Mouse (Mus musculus) forebrain, embryonic 15.5 days (tissue): Measurements from ENCODE around the gene Gm5617. TPM values are rescaled to one million over a fixed set of nuclear protein-coding genes. Genes with fewer than 3 reads are reported as not detected.
"Not testable (repeated sequence)": the region's sequence is repeated elsewhere in the genome, so short reads cannot be mapped to it uniquely, and the experiment has no call there.

Source experiments
- ATAC-seq: fragments of 200-750 bp; cut with Nextera tagmentation; replicated peaks from 2 replicates; pipeline ENCODE4 v1.8.0; 2017; ENCODE audit warnings: mild to moderate bottlenecking, moderate TSS enrichment, moderate library complexity
- H3K27ac ChIP-seq: fragments of 300-500 bp; sonication (generic); replicated peaks from 2 replicates; pipeline ENCODE4 v1.5.1; 2015; ENCODE audit warnings: mild to moderate bottlenecking, inconsistent platforms
- H3K27me3 ChIP-seq: fragments of 300-500 bp; sonication (generic); 2 replicates; pipeline ENCODE4 v1.6.1; 2015; ENCODE audit warnings: inconsistent platforms
- H3K36me3 ChIP-seq: fragments of 300-500 bp; sonication (generic); 2 replicates; pipeline ENCODE4 v1.6.1; 2015; ENCODE audit warnings: mild to moderate bottlenecking, inconsistent platforms
- H3K4me1 ChIP-seq: fragments of 300-500 bp; sonication (generic); 2 replicates; pipeline ENCODE4 v1.6.1; 2015; ENCODE audit warnings: inconsistent platforms
- H3K4me2 ChIP-seq: fragments of 300-500 bp; sonication (generic); replicated peaks from 2 replicates; pipeline ENCODE4 v1.6.1; 2015; ENCODE audit warnings: mild to moderate bottlenecking, inconsistent platforms
- H3K4me3 ChIP-seq: fragments of 300-500 bp; sonication (generic); 2 replicates; pipeline ENCODE4 v1.5.1; 2015; ENCODE audit warnings: mild to moderate bottlenecking, inconsistent platforms
- H3K9ac ChIP-seq: fragments of 300-500 bp; sonication (generic); replicated peaks from 2 replicates; pipeline ENCODE4 v1.6.1; 2015; ENCODE audit warnings: mild to moderate bottlenecking, inconsistent platforms
- H3K9me3 ChIP-seq: fragments of 300-500 bp; sonication (generic); 2 replicates; pipeline ENCODE4 v1.6.1; 2016; ENCODE audit warnings: inconsistent platforms
- WGBS: fragments of 180-500 bp; shearing (Covaris S2); methylation state at CpG from one replicate; pipeline ENCODE4 v1.1.7; 2015; ENCODE audit warnings: mixed read lengths; 5-methylcytosine and 5-hydroxymethylcytosine counted together
- polyA plus RNA-seq: library from polyadenylated mRNA; unstranded; fragments of >200 nt; fragmentation: Nextera tagmentation; extraction: Ambion mirVana; gene quantifications from 2 replicates; pipeline ENCODE4 v1.2.1, GENCODE M21; 2015

Gm5617 gene
- polyA plus RNA-seq, 1 experiment from 2014 or later, result 23.1 TPM

- Histone ChIP-seq H3K9ac (no peak overlapping the region), H3K27ac (peak overlapping the region; percentile 54; the same call in 1 of the 2 replicates), H3K9me3 (no peaks in the 10 kb centered on the region), H3K36me3 (no peaks in the 10 kb centered on the region), H3K4me2 (0 out of 2 replicates have a peak overlapping the region, but pooled peaks have one; percentile 15), H3K4me3 (no peak overlapping the region), H3K27me3 (no peaks in the 10 kb centered on the region), H3K4me1 (peaks cover 7% of the 10 kb centered on the region; the same call in 1 of the 2 replicates)
- WGBS, result 63% methylated on average over 8 of the region's 8 CpGs
- ATAC-seq, result no peak
Observed at GRCm38 (mm10) chr9:48504741-48505365, 9.6 kb downstream of the Gm5617 start.

GRCm38 (mm10) chr9:48510134-48510533, 14.9 kb downstream of the Gm5617 start:
- Histone ChIP-seq H3K27me3 (no peaks in the 10 kb centered on the region), H3K9ac (no peak overlapping the region), H3K36me3 (no peaks in the 10 kb centered on the region), H3K4me1 (no peaks in the 10 kb centered on the region), H3K4me3 (no peak overlapping the region), H3K4me2 (no peak overlapping the region), H3K9me3 (no peaks in the 10 kb centered on the region), H3K27ac (no peak overlapping the region)
- ATAC-seq, result no peak
- WGBS, result 87% methylated on average over 5 of the region's 5 CpGs

GRCm38 (mm10) chr9:48515332-48515731, 20.1 kb downstream of the Gm5617 start:
- WGBS, result 50% methylated on average over 1 of the region's 1 CpGs
- Histone ChIP-seq H3K9ac (no peak overlapping the region), H3K27ac (no peak overlapping the region), H3K36me3 (no peaks in the 10 kb centered on the region), H3K4me1 (peaks cover 16% of the 10 kb centered on the region; the same call in 1 of the 2 replicates), H3K4me3 (no peak overlapping the region), H3K27me3 (no peaks in the 10 kb centered on the region), H3K9me3 (no peaks in the 10 kb centered on the region), H3K4me2 (no peak overlapping the region)
- no peak for ATAC-seq

- Histone ChIP-seq H3K4me3 (peak overlapping the region; percentile 19), H3K27ac (peak overlapping the region; percentile 87), H3K9ac (peak overlapping the region; percentile 35; the same call in 1 of the 2 replicates), H3K9me3 (no peaks in the 10 kb centered on the region), H3K27me3 (no peaks in the 10 kb centered on the region), H3K4me2 (peak overlapping the region; percentile 37), H3K36me3 (no peaks in the 10 kb centered on the region), H3K4me1 (peaks cover 16% of the 10 kb centered on the region; the same call in 1 of the 2 replicates)
- ATAC-seq, result peak; percentile 91
- WGBS, result 16% methylated on average over 11 of the region's 11 CpGs
Observed at GRCm38 (mm10) chr9:48516615-48517371, 21.6 kb downstream of the Gm5617 start.

DNA sequence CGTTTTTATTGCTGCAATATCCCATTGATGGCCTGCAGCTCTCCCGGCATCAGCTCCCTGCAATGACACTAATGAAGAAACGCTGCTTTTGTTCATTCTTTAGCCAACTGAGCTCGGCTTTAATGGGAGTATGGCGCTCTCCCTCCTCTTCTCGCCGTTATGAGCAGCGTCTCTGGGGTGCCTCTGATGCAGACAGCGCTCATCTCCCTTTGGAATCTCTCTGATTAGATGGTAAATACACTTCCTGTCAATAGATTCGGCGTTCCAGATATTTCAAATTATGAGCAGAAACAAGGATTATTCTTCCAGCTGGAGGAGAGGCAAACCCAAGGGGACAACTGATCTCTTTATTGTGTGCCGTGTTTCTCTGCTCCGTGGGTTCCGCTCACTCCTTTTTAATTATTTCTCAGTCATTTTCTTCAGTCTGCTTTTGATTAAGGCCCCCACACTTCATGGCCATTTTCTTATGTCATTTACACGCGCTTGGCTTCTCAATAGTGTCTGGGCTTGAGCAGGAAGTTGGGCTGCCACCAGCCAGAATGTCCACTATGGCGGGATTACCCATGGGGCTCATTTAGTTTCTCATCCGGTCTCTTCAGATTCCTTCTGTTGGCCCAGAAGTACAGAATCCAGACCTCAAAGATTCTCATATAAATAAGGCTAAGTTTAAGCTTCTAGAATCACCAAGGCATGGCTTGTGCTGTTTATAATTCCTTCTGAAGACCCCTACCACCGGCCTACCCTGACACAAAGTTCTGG, 22.3 kb downstream of the Gm5617 start:
- Histone ChIP-seq H3K4me1 (peaks cover 16% of the 10 kb centered on the region; the same call in 1 of the 2 replicates), H3K4me3 (peak overlapping the region; percentile 19), H3K36me3 (no peaks in the 10 kb centered on the region), H3K4me2 (peak overlapping the region; percentile 37), H3K27me3 (no peaks in the 10 kb centered on the region), H3K27ac (peak overlapping the region; percentile 87), H3K9ac (peak overlapping the region; percentile 35; the same call in 1 of the 2 replicates), H3K9me3 (no peaks in the 10 kb centered on the region)
- peak; percentile 84 for ATAC-seq
- WGBS, result 15% methylated on average over 19 of the region's 19 CpGs

DNA sequence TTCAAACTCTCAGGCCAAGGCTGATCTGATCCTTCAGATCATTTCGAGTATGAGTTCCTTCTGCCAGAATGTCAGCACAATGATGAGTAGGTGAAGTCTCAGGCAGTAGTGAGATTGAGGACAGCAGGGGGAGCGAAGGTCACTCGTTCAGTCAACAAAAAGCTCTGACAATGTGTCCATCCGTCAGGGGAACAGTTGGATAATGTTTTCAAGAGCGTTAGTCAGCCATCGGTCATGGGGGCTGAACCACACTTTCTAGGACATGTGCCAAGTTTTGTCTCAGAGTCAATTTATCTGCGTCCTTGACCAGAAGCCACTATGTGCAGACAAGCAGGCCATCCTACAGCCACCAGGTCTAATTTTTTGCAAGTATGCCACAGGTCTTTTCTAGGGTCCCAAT, 25.2 kb downstream of the Gm5617 start:
- 44% methylated on average over 4 of the region's 7 CpGs for WGBS
- not testable (repeated sequence) for H3K9ac ChIP-seq, H3K4me3 ChIP-seq, H3K27ac ChIP-seq, H3K4me2 ChIP-seq, H3K36me3 ChIP-seq, H3K9me3 ChIP-seq, H3K27me3 ChIP-seq, ATAC-seq
- peaks cover 16% of the 10 kb centered on the region; the same call in 1 of the 2 replicates for H3K4me1 ChIP-seq

DNA sequence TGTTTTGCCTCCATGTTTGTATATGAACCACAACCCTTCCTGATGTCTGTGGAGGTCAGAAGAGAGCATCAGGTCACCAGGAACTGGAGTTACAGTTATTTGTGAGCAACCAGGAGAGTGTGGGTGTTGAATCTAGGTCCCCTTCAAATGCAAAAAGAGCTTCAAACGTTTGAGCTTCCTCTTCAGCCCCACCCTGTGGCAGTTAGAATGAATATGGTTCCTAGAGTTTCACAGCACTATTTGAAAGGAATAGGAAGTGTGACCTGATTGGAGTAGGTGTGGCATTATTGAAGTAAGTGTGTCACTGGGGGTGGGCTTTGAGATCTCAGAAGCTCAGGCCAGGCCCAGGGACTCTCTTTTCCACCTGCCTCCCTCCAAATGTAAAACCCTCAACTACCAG, 30.3 kb downstream of the Gm5617 start:
- H3K4me1 ChIP-seq, result no peaks in the 10 kb centered on the region
- ATAC-seq, result no peak
- no peaks in the 10 kb centered on the region for H3K27me3 ChIP-seq
- H3K4me3 ChIP-seq, result no peak overlapping the region
- H3K27ac ChIP-seq, result no peak overlapping the region
- no peak overlapping the region for H3K9ac ChIP-seq
- H3K36me3 ChIP-seq, result no peaks in the 10 kb centered on the region
- H3K9me3 ChIP-seq, result no peaks in the 10 kb centered on the region
- H3K4me2 ChIP-seq, result no peak overlapping the region
- 24% methylated on average over 1 of the region's 1 CpGs for WGBS

DNA sequence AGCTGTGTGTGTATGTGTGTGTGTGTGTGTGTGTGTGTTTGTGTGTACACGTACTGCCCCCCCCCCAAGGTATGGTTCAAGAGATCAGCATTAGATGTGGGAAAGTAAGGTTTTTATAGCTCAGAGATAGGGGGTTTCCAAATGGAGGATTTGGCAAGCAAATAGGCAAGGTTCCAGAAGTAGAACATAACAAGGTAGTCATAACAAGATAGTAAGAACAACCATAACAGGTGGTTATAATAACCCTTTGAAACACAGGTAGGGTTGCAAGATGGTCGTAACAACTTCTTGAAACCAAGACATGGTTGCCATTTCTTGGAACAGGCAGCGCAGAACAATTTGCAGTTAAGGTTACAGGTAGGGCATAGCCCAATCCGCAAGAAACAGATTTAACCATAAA, 31.3 kb downstream of the Gm5617 start:
- WGBS, result 92% methylated on average over 4 of the region's 4 CpGs
- no peaks in the 10 kb centered on the region for H3K36me3 ChIP-seq
- H3K9ac ChIP-seq, result no peak overlapping the region
- ATAC-seq, result no peak
- H3K4me2 ChIP-seq, result no peak overlapping the region
- H3K27me3 ChIP-seq, result no peaks in the 10 kb centered on the region
- no peak overlapping the region for H3K4me3 ChIP-seq
- H3K4me1 ChIP-seq, result no peaks in the 10 kb centered on the region
- H3K27ac ChIP-seq, result no peak overlapping the region
- no peaks in the 10 kb centered on the region for H3K9me3 ChIP-seq

DNA sequence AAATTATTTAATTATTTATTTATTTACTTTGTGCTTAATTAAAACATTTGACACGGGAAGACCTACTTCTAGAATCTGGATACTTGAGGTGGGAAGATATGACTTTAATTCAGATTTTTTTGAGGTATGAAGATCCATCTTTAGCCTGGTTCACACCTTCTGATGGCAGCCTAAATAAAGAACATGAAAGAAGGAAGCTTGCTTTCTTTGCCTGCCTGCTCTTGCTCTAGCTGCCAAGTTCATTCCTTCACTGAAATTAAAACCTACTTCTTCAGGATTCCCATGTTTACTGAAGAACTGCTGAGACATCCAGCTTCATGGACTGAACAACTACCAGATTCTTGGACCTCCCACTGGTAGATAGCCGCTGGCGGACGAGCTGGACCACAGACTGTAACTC, 36.1 kb downstream of the Gm5617 start:
- Histone ChIP-seq H3K4me1 (no peaks in the 10 kb centered on the region), H3K27ac (no peak overlapping the region), H3K27me3 (no peaks in the 10 kb centered on the region), H3K36me3 (no peaks in the 10 kb centered on the region), H3K9me3 (no peaks in the 10 kb centered on the region), H3K4me2 (no peak overlapping the region), H3K9ac (no peak overlapping the region), H3K4me3 (no peak overlapping the region)
- WGBS, result 86% methylated on average over 4 of the region's 4 CpGs
- no peak for ATAC-seq

- Histone ChIP-seq H3K36me3 (no peaks in the 10 kb centered on the region), H3K27ac (no peak overlapping the region), H3K4me1 (no peaks in the 10 kb centered on the region), H3K27me3 (no peaks in the 10 kb centered on the region), H3K9me3 (no peaks in the 10 kb centered on the region), H3K4me3 (no peak overlapping the region), H3K4me2 (no peak overlapping the region), H3K9ac (no peak overlapping the region)
- ATAC-seq, result no peak
- WGBS, result 60% methylated on average over 3 of the region's 3 CpGs
Observed at GRCm38 (mm10) chr9:48532203-48532602, 37.0 kb downstream of the Gm5617 start.

DNA sequence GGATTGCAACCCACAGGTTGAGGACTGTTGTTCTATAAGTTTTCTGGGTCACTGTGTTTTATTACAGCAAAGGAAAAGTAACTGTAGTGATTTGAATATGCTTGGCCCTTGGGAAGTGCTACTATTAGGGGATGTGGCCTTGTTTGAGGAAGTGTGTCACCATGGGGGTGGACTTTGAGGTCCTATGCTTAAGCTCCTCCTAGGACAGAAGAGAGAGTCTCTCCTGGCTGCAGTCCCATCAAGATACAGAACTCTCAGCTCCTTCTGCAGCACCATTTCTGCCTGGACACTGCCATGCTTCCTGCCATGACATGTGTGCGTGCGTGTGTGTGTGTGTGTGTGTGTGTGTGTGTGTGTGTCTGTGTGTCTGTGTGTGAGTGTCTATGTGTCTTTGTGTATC, 37.5 kb downstream of the Gm5617 start:
- WGBS, result 92% methylated on average over 2 of the region's 2 CpGs
- Histone ChIP-seq H3K9ac (no peak overlapping the region), H3K4me2 (no peak overlapping the region), H3K27ac (no peak overlapping the region), H3K27me3 (no peaks in the 10 kb centered on the region), H3K4me3 (no peak overlapping the region), H3K4me1 (no peaks in the 10 kb centered on the region), H3K36me3 (no peaks in the 10 kb centered on the region), H3K9me3 (no peaks in the 10 kb centered on the region)
- no peak for ATAC-seq

GRCm38 (mm10) chr9:48536414-48536813, 41.2 kb downstream of the Gm5617 start:
- Histone ChIP-seq H3K9me3 (no peaks in the 10 kb centered on the region), H3K36me3 (no peaks in the 10 kb centered on the region), H3K27me3 (no peaks in the 10 kb centered on the region), H3K9ac (no peak overlapping the region), H3K4me2 (no peak overlapping the region), H3K4me3 (no peak overlapping the region), H3K27ac (no peak overlapping the region), H3K4me1 (peaks cover 9% of the 10 kb centered on the region)
- 67% methylated on average over 1 of the region's 1 CpGs for WGBS
- ATAC-seq, result no peak
